Mouse (Mus musculus): Measurements from ENCODE around the gene Stfa1. TPM values are rescaled to one million over a fixed set of nuclear protein-coding genes. Genes with fewer than 3 reads are reported as not detected.

Gene Stfa1
- polyA plus RNA-seq (2017; shearing (Covaris generic)) = not detected

DNA sequence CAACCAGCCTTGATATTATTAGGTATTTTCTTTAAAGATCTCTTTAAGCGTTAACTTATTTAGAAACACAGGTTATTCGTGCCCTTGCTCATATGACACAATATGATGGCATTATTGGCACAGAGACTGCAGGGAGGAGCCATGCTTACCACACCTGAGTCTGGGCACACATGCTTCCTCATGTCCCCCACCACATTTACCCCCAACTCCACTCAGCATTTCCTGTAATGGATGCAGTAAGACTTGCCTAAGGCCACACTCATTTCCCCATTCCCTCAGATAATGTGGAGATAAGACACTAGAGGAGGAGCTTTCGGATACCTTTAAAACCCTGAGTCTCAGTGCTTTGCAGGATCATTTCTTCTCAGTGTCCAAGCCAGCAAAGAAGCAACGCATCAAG, at the start of gene Stfa1:
TSS of gene Stfa1 (plus strand) at position 156 of the 400 bp plus-strand sequence.

GRCm38 (mm10) chr16:36334232-36334631, 57.5 kb downstream of the Stfa1 start, which contains the start of gene BC117090:
Gene BC117090, minus strand, starts transcription at chr16:36334332.

Other genes with a start within 250 kb of the Stfa1 start
- gene Wdr5b, start 235.8 kb upstream of the Stfa1 start, polyA plus RNA-seq (2017; shearing (Covaris generic)) = 6.7 TPM
- gene Fam162a, start 205.4 kb upstream of the Stfa1 start, polyA plus RNA-seq (2017; shearing (Covaris generic)) = 95.8 TPM
- gene Ccdc58, start 205.3 kb upstream of the Stfa1 start, polyA plus RNA-seq (2017; shearing (Covaris generic)) = 45.8 TPM
- not detected for gene Csta1, start 145.7 kb upstream of the Stfa1 start, polyA plus RNA-seq (2017; shearing (Covaris generic))
- not detected for gene Stfa2l1, start 120.1 kb upstream of the Stfa1 start, polyA plus RNA-seq (2017; shearing (Covaris generic))
- not detected for gene Gm5483, start 92.7 kb upstream of the Stfa1 start, polyA plus RNA-seq (2017; shearing (Covaris generic))
- gene Gm5416, start 66.5 kb upstream of the Stfa1 start, polyA plus RNA-seq (2017; shearing (Covaris generic)) = not detected
- gene 2010005H15Rik, start 55.5 kb upstream of the Stfa1 start, polyA plus RNA-seq (2017; shearing (Covaris generic)) = 1.4 TPM
- gene BC117090, start 57.4 kb downstream of the Stfa1 start, polyA plus RNA-seq (2017; shearing (Covaris generic)) = not detected
- gene BC100530, start 90.8 kb downstream of the Stfa1 start, polyA plus RNA-seq (2017; shearing (Covaris generic)) = not detected
- not detected for gene Stfa2, start 131.5 kb downstream of the Stfa1 start, polyA plus RNA-seq (2017; shearing (Covaris generic))
- gene Stfa3, start 178.4 kb downstream of the Stfa1 start, polyA plus RNA-seq (2017; shearing (Covaris generic)) = 0.97 TPM